Mouse (Mus musculus) midbrain, embryonic 14.5 days (tissue): ENCODE results near the gene Rasa2. TPM values are rescaled to one million over a fixed set of nuclear protein-coding genes. Genes with fewer than 3 reads are reported as not detected.
"Not testable (repeated sequence)": the region's sequence is repeated elsewhere in the genome, so short reads cannot be mapped to it uniquely, and the experiment has no call there.

Source experiments
- ATAC-seq: fragments of 200-750 bp; cut with Nextera tagmentation; 2 replicates; pipeline ENCODE4 v1.8.0; 2017; ENCODE audit warnings: moderate number of reproducible peaks, moderate library complexity; ENCODE audit not compliant: low FRiP score, low TSS enrichment
- DNase-seq: peaks from one replicate; pipeline ENCODE4 v3.0.0-alpha.2; 2015
- H3K27ac ChIP-seq: fragments of 300-500 bp; sonication (generic); replicated peaks from 2 replicates; pipeline ENCODE4 v1.5.1; 2014; ENCODE audit warnings: mild to moderate bottlenecking, low read depth, low read length, moderate library complexity
- H3K27me3 ChIP-seq: fragments of 300-500 bp; sonication (generic); 2 replicates; pipeline ENCODE4 v1.6.1; 2014; ENCODE audit warnings: low read length, control low read depth, mixed read lengths; ENCODE audit not compliant: control insufficient read depth, insufficient read depth
- H3K36me3 ChIP-seq: fragments of 300-500 bp; sonication (generic); 2 replicates; pipeline ENCODE4 v1.6.1; 2014; ENCODE audit warnings: low read length, control low read depth; ENCODE audit not compliant: control insufficient read depth, insufficient read depth
- H3K4me1 ChIP-seq: fragments of 300-500 bp; sonication (generic); 2 replicates; pipeline ENCODE4 v1.6.1; 2014; ENCODE audit warnings: mild to moderate bottlenecking, antibody characterized with exemption, low read length, control low read depth; ENCODE audit not compliant: control insufficient read depth, insufficient read depth
- H3K4me2 ChIP-seq: fragments of 300-500 bp; sonication (generic); 2 replicates; pipeline ENCODE4 v1.6.1; 2014; ENCODE audit warnings: mild to moderate bottlenecking, low read length, moderate library complexity
- H3K4me3 ChIP-seq: fragments of 300-500 bp; sonication (generic); replicated peaks from 2 replicates; pipeline ENCODE4 v1.5.1; 2014; ENCODE audit warnings: low read depth, low read length
- H3K9ac ChIP-seq: fragments of 300-500 bp; sonication (generic); replicated peaks from 2 replicates; pipeline ENCODE4 v1.6.1; 2014; ENCODE audit warnings: mild to moderate bottlenecking, low read length, moderate library complexity
- H3K9me3 ChIP-seq: fragments of 300-500 bp; sonication (generic); 2 replicates; pipeline ENCODE4 v1.6.1; 2016; ENCODE audit warnings: low read length, control low read depth, mixed read lengths; ENCODE audit not compliant: control insufficient read depth
- WGBS: fragments of 180-500 bp; shearing (Covaris S2); extraction: QIAGEN DNeasy Blood & Tissue Kit; methylation state at CpG from one replicate; pipeline ENCODE4 v1.1.7; 2014; 5-methylcytosine and 5-hydroxymethylcytosine counted together
- polyA plus RNA-seq: library from polyadenylated mRNA; unstranded; fragments of >200 nt; fragmentation: Nextera tagmentation; extraction: Ambion mirVana; gene quantifications from 2 replicates; pipeline ENCODE4 v1.2.1, GENCODE M21; 2014

Rasa2 gene
- polyA plus RNA-seq, 1 experiment from 2014 or later = 17.9 TPM

- not testable (repeated sequence) for H3K27me3 ChIP-seq, H3K4me2 ChIP-seq, H3K36me3 ChIP-seq, H3K4me3 ChIP-seq, ATAC-seq, H3K27ac ChIP-seq, H3K9ac ChIP-seq, H3K4me1 ChIP-seq, H3K9me3 ChIP-seq, DNase-seq
- WGBS = 90% methylated on average over 2 of the region's 2 CpGs
Observed at GRCm38 (mm10) chr9:96521574-96521973, 109.8 kb downstream of the Rasa2 start.

- ATAC-seq (no peak), DNase-seq (no peak)
- no peak overlapping the region for H3K27ac ChIP-seq
- no peaks in the 10 kb centered on the region for H3K9me3 ChIP-seq
- H3K27me3 ChIP-seq = no peaks in the 10 kb centered on the region
- H3K4me2 ChIP-seq = no peak overlapping the region
- H3K4me3 ChIP-seq = no peak overlapping the region
- no peaks in the 10 kb centered on the region for H3K4me1 ChIP-seq
- H3K9ac ChIP-seq = no peak overlapping the region
- no peaks in the 10 kb centered on the region for H3K36me3 ChIP-seq
- 39% methylated on average over 4 of the region's 4 CpGs for WGBS
Observed at GRCm38 (mm10) chr9:96517429-96517828, 114.0 kb downstream of the Rasa2 start.

- H3K4me2 ChIP-seq = no peak overlapping the region
- H3K27ac ChIP-seq = no peak overlapping the region
- no peak overlapping the region for H3K9ac ChIP-seq
- no peak overlapping the region for H3K4me3 ChIP-seq
- ATAC-seq (no peak), DNase-seq (no peak)
- H3K27me3 ChIP-seq = no peaks in the 10 kb centered on the region
- H3K36me3 ChIP-seq = no peaks in the 10 kb centered on the region
- no peaks in the 10 kb centered on the region for H3K4me1 ChIP-seq
- no peaks in the 10 kb centered on the region for H3K9me3 ChIP-seq
- WGBS = 68% methylated on average over 3 of the region's 3 CpGs
Observed at GRCm38 (mm10) chr9:96516806-96517205, 114.6 kb downstream of the Rasa2 start.

GRCm38 (mm10) chr9:96515737-96516136, 115.7 kb downstream of the Rasa2 start:
- H3K4me3 ChIP-seq = no peak overlapping the region
- no peaks in the 10 kb centered on the region for H3K9me3 ChIP-seq
- H3K27me3 ChIP-seq = no peaks in the 10 kb centered on the region
- H3K4me2 ChIP-seq = no peak overlapping the region
- ATAC-seq (no peak), DNase-seq (no peak)
- H3K9ac ChIP-seq = no peak overlapping the region
- H3K4me1 ChIP-seq = no peaks in the 10 kb centered on the region
- whole genome bisulfite sequencing = 90% methylated on average over 5 of the region's 5 CpGs
- H3K27ac ChIP-seq = no peak overlapping the region
- H3K36me3 ChIP-seq = no peaks in the 10 kb centered on the region

- DNase-seq (no peak), ATAC-seq (no peak)
- no peak overlapping the region for H3K4me2 ChIP-seq
- H3K9me3 ChIP-seq = no peaks in the 10 kb centered on the region
- no peak overlapping the region for H3K9ac ChIP-seq
- no peak overlapping the region for H3K4me3 ChIP-seq
- 85% methylated on average over 5 of the region's 5 CpGs for WGBS
- H3K27me3 ChIP-seq = no peaks in the 10 kb centered on the region
- no peaks in the 10 kb centered on the region for H3K4me1 ChIP-seq
- H3K36me3 ChIP-seq = no peaks in the 10 kb centered on the region
- no peak overlapping the region for H3K27ac ChIP-seq
Observed at GRCm38 (mm10) chr9:96514278-96514677, 117.1 kb downstream of the Rasa2 start.

GRCm38 (mm10) chr9:96506011-96506498, 125.4 kb downstream of the Rasa2 start:
- no peak overlapping the region; the same call in 1 of the 2 replicates for H3K9ac ChIP-seq
- peak overlapping the region; percentile 47 for H3K27ac ChIP-seq
- peaks cover 7% of the 10 kb centered on the region; the same call in 1 of the 2 replicates for H3K4me1 ChIP-seq
- peak overlapping the region; percentile 46 for H3K4me2 ChIP-seq
- H3K27me3 ChIP-seq = no peaks in the 10 kb centered on the region
- H3K36me3 ChIP-seq = no peaks in the 10 kb centered on the region
- DNase-seq (peak; percentile 90), ATAC-seq (peak; percentile 82)
- H3K4me3 ChIP-seq = no peak overlapping the region; the same call in 1 of the 2 replicates
- H3K9me3 ChIP-seq = no peaks in the 10 kb centered on the region
- WGBS = 6% methylated on average over 10 of the region's 10 CpGs

- Histone ChIP-seq H3K36me3 (no peaks in the 10 kb centered on the region), H3K4me2 (no peak overlapping the region), H3K9me3 (no peaks in the 10 kb centered on the region), H3K4me3 (no peak overlapping the region), H3K4me1 (peaks cover 7% of the 10 kb centered on the region; the same call in 1 of the 2 replicates), H3K9ac (no peak overlapping the region), H3K27me3 (no peaks in the 10 kb centered on the region), H3K27ac (no peak overlapping the region)
- 89% methylated on average over 4 of the region's 4 CpGs for WGBS
- DNase-seq = no peak
- ATAC-seq = no peak
Observed at GRCm38 (mm10) chr9:96505156-96505555, 126.3 kb downstream of the Rasa2 start.

GRCm38 (mm10) chr9:96504116-96504895, 127.1 kb downstream of the Rasa2 start:
- DNase-seq (no peak), ATAC-seq (no peak)
- no peaks in the 10 kb centered on the region for H3K27me3 ChIP-seq
- peaks cover 7% of the 10 kb centered on the region; the same call in 1 of the 2 replicates for H3K4me1 ChIP-seq
- no peak overlapping the region for H3K4me3 ChIP-seq
- H3K4me2 ChIP-seq = no peak overlapping the region
- H3K9me3 ChIP-seq = no peaks in the 10 kb centered on the region
- no peaks in the 10 kb centered on the region for H3K36me3 ChIP-seq
- H3K27ac ChIP-seq = no peak overlapping the region
- H3K9ac ChIP-seq = no peak overlapping the region
- WGBS = 85% methylated on average over 17 of the region's 17 CpGs
